Mouse (Mus musculus) heart, postnatal 0 days (tissue): ENCODE measurements around the gene Dusp12.

ENCODE experiments used
- CTCF ChIP-seq: IDR thresholded peaks from 2 replicates; pipeline ENCODE4 v1.5.1; 2016; ENCODE audit warnings: antibody characterized with exemption, control low read depth, low read depth
- EP300 ChIP-seq: IDR thresholded peaks from 2 replicates; pipeline ENCODE4 v1.6.1; 2016; ENCODE audit warnings: antibody characterized with exemption, low read depth

- no peak for TF ChIP-seq CTCF
- no peak for TF ChIP-seq EP300
Measured at GRCm38 (mm10) chr1:170907456-170908191, 22.3 kb upstream of the Dusp12 start.
